Mouse (Mus musculus) heart, postnatal 4 days (tissue): ENCODE data around the gene Usp47. TPM values are rescaled to one million over a fixed set of nuclear protein-coding genes. Genes with fewer than 3 reads are reported as not detected.
A peak's percentile ranks its signal among the peaks of the same experiment; 100 is the strongest.

Experiments used
- DNase-seq: peaks from one replicate; pipeline ENCODE4 v3.0.0; 2021
- total RNA-seq, 2 experiments: library from RNA; stranded (reverse); gene quantifications; 2 replicates each; pipeline ENCODE4 v1.2.3; 2021

Gene Usp47
- total RNA-seq, 2 experiments from 2014 or later: 90.9 to 91.6 TPM

- no peak for DNase-seq
Observed at GRCm38 (mm10) chr7:112123612-112124011, 100.3 kb downstream of the Usp47 start.

- DNase-seq: no peak
Observed at GRCm38 (mm10) chr7:112125625-112126260, 102.4 kb downstream of the Usp47 start.

- no peak for DNase-seq
Observed at GRCm38 (mm10) chr7:112127085-112127637, 103.9 kb downstream of the Usp47 start.

- no peak for DNase-seq
Observed at GRCm38 (mm10) chr7:112127954-112128353, 104.7 kb downstream of the Usp47 start.

GRCm38 (mm10) chr7:112128810-112129209 lies 105.5 kb downstream of the Usp47 start:
- peak; percentile 56 for DNase-seq

- DNase-seq: no peak
Observed at GRCm38 (mm10) chr7:112129851-112130250, 106.5 kb downstream of the Usp47 start.

- no peak for DNase-seq
Observed at GRCm38 (mm10) chr7:112130660-112131059, 107.4 kb downstream of the Usp47 start.

GRCm38 (mm10) chr7:112132005-112132404 lies 108.7 kb downstream of the Usp47 start:
- no peak for DNase-seq

- no peak for DNase-seq
Observed at GRCm38 (mm10) chr7:112133277-112133676, 110.0 kb downstream of the Usp47 start.

GRCm38 (mm10) chr7:112135161-112135560 lies 111.9 kb downstream of the Usp47 start:
- no peak for DNase-seq

GRCm38 (mm10) chr7:112136537-112136936 lies 113.2 kb downstream of the Usp47 start:
- DNase-seq: no peak

- no peak for DNase-seq
Observed at GRCm38 (mm10) chr7:112138168-112138508, 114.8 kb downstream of the Usp47 start.

GRCm38 (mm10) chr7:112138509-112139405 lies 115.5 kb downstream of the Usp47 start:
- peak; percentile 37 for DNase-seq

- no peak for DNase-seq
Observed at GRCm38 (mm10) chr7:112140725-112141124, 117.4 kb downstream of the Usp47 start.

- no peak for DNase-seq
Observed at GRCm38 (mm10) chr7:112142616-112143015, 119.3 kb downstream of the Usp47 start.

- no peak for DNase-seq
Observed at GRCm38 (mm10) chr7:112143090-112143500, 119.8 kb downstream of the Usp47 start.

GRCm38 (mm10) chr7:112143978-112144377 lies 120.7 kb downstream of the Usp47 start:
- DNase-seq: no peak

GRCm38 (mm10) chr7:112144646-112145179 lies 121.4 kb downstream of the Usp47 start:
- no peak for DNase-seq

GRCm38 (mm10) chr7:112147979-112148378 lies 124.7 kb downstream of the Usp47 start:
- peak; percentile 68 for DNase-seq

GRCm38 (mm10) chr7:112149113-112149512 lies 125.8 kb downstream of the Usp47 start:
- no peak for DNase-seq

GRCm38 (mm10) chr7:112154445-112154844 lies 131.1 kb downstream of the Usp47 start:
- DNase-seq: no peak

GRCm38 (mm10) chr7:112155194-112155593 lies 131.9 kb downstream of the Usp47 start:
- DNase-seq: no peak
